Mouse (Mus musculus) ES-Bruce4 (cell line): ENCODE measurements at regions not wholly inside any gene's neighbourhood (a gene's known extent, or its start where the extent isn't known, plus 50 kb on each side); places are given as distances from the start of the nearest gene placed in this dataset.
"Not testable (repeated sequence)": the region's sequence is repeated elsewhere in the genome, so short reads cannot be mapped to it uniquely, and the experiment has no call there.

ENCODE experiments used
- H3K27ac ChIP-seq: 2 replicates; pipeline ENCODE4 v1.5.1; 2012; ENCODE audit warnings: low read length, inconsistent platforms; ENCODE audit not compliant: insufficient read depth
- H3K27me3 ChIP-seq: 2 replicates; pipeline ENCODE4 v1.6.1; 2012; ENCODE audit warnings: mild to moderate bottlenecking, low read length, inconsistent platforms; ENCODE audit not compliant: control insufficient read depth, poor library complexity, insufficient read depth, severe bottlenecking
- H3K36me3 ChIP-seq: 2 replicates; pipeline ENCODE4 v1.6.1; 2012; ENCODE audit warnings: inconsistent platforms, mild to moderate bottlenecking, low read length, moderate library complexity; ENCODE audit not compliant: control insufficient read depth, poor library complexity, insufficient read depth, severe bottlenecking
- H3K4me1 ChIP-seq: one replicate; pipeline ENCODE4 v1.8.1; 2011; ENCODE audit warnings: low read length; ENCODE audit not compliant: control insufficient read depth, insufficient read depth
- H3K4me3 ChIP-seq: 2 replicates; pipeline ENCODE4 v1.5.1; 2011; ENCODE audit warnings: low read depth, mild to moderate bottlenecking, low read length
- H3K9ac ChIP-seq: 2 replicates; pipeline ENCODE4 v1.6.1; 2012; ENCODE audit warnings: low read depth, mild to moderate bottlenecking, inconsistent platforms; ENCODE audit not compliant: poor library complexity, severe bottlenecking
- H3K9me3 ChIP-seq: replicated peaks from 2 replicates; pipeline ENCODE4 v1.6.1; 2012; ENCODE audit warnings: mild to moderate bottlenecking, low read length, inconsistent platforms; ENCODE audit not compliant: control insufficient read depth, poor library complexity, insufficient read depth, severe bottlenecking
- CTCF ChIP-seq: IDR thresholded peaks from one replicate; pipeline ENCODE4 v1.8.1; 2011; ENCODE audit warnings: low read depth, low read length
- EP300 ChIP-seq: IDR thresholded peaks from 2 replicates; pipeline ENCODE4 v1.6.1; 2011; ENCODE audit warnings: low read depth, low read length; ENCODE audit not compliant: insufficient read depth
- POLR2A ChIP-seq: IDR thresholded peaks from one replicate; pipeline ENCODE4 v1.8.1; 2011; ENCODE audit warnings: low read length; ENCODE audit not compliant: insufficient read depth

GRCm38 (mm10) chr2:51768298-51769271, 141.3 kb downstream of the Tas2r134 start:
- Histone ChIP-seq H3K27ac (no peak overlapping the region), H3K9ac (no peak overlapping the region), H3K9me3 (no peaks in the 10 kb centered on the region), H3K27me3 (no peaks in the 10 kb centered on the region), H3K4me1 (no peaks in the 10 kb centered on the region), H3K36me3 (no peaks in the 10 kb centered on the region), H3K4me3 (no peak overlapping the region)
- no peak for TF ChIP-seq CTCF
- TF ChIP-seq POLR2A = no peak
- no peak for TF ChIP-seq EP300

GRCm38 (mm10) chr2:51785169-51785568, 149.8 kb downstream of the Rbm43 start:
- no peaks in the 10 kb centered on the region for H3K27me3 ChIP-seq
- H3K36me3 ChIP-seq = no peaks in the 10 kb centered on the region
- H3K4me1 ChIP-seq = no peaks in the 10 kb centered on the region
- no peak overlapping the region for H3K27ac ChIP-seq
- no peaks in the 10 kb centered on the region for H3K9me3 ChIP-seq
- no peak for TF ChIP-seq POLR2A
- H3K9ac ChIP-seq = no peak overlapping the region
- no peak overlapping the region for H3K4me3 ChIP-seq

- H3K4me1 ChIP-seq = no peaks in the 10 kb centered on the region
- H3K36me3 ChIP-seq = no peaks in the 10 kb centered on the region
- H3K27ac ChIP-seq = no peak overlapping the region
- no peak overlapping the region for H3K4me3 ChIP-seq
- no peak for TF ChIP-seq POLR2A
- TF ChIP-seq CTCF = no peak
- no peak for TF ChIP-seq EP300
- H3K27me3 ChIP-seq = no peaks in the 10 kb centered on the region
- H3K9ac ChIP-seq = no peak overlapping the region
- H3K9me3 ChIP-seq = no peaks in the 10 kb centered on the region
Measured at GRCm38 (mm10) chr2:51788896-51789295, 146.1 kb downstream of the Rbm43 start.

GRCm38 (mm10) chr2:51793291-51793690, 141.7 kb downstream of the Rbm43 start:
- not testable (repeated sequence) for H3K27me3 ChIP-seq, H3K4me1 ChIP-seq, H3K9ac ChIP-seq, H3K4me3 ChIP-seq, H3K36me3 ChIP-seq, H3K9me3 ChIP-seq, H3K27ac ChIP-seq

GRCm38 (mm10) chr2:51799856-51800255, 135.1 kb downstream of the Rbm43 start:
- no peak overlapping the region for H3K4me3 ChIP-seq
- no peaks in the 10 kb centered on the region for H3K27me3 ChIP-seq
- no peaks in the 10 kb centered on the region for H3K4me1 ChIP-seq
- no peak overlapping the region for H3K27ac ChIP-seq
- no peaks in the 10 kb centered on the region for H3K9me3 ChIP-seq
- no peaks in the 10 kb centered on the region for H3K36me3 ChIP-seq
- no peak for TF ChIP-seq EP300
- no peak for TF ChIP-seq POLR2A
- TF ChIP-seq CTCF = no peak
- no peak overlapping the region for H3K9ac ChIP-seq

- H3K9ac ChIP-seq = no peak overlapping the region
- H3K27me3 ChIP-seq = no peaks in the 10 kb centered on the region
- no peaks in the 10 kb centered on the region for H3K36me3 ChIP-seq
- TF ChIP-seq POLR2A = no peak
- no peak for TF ChIP-seq EP300
- no peak for TF ChIP-seq CTCF
- no peak overlapping the region for H3K4me3 ChIP-seq
- H3K4me1 ChIP-seq = no peaks in the 10 kb centered on the region
- H3K27ac ChIP-seq = no peak overlapping the region
- no peaks in the 10 kb centered on the region for H3K9me3 ChIP-seq
Measured at GRCm38 (mm10) chr2:51822976-51823375, 112.0 kb downstream of the Rbm43 start.
